Mouse (Mus musculus) midbrain, embryonic 14.5 days (tissue): ENCODE measurements around the gene Tle2. TPM values are rescaled to one million over a fixed set of nuclear protein-coding genes. Genes with fewer than 3 reads are reported as not detected.

ENCODE experiments used
- ATAC-seq: fragments of 200-750 bp; cut with Nextera tagmentation; 2 replicates; pipeline ENCODE4 v1.8.0; 2017; ENCODE audit warnings: moderate number of reproducible peaks, moderate library complexity; ENCODE audit not compliant: low FRiP score, low TSS enrichment
- DNase-seq: peaks from one replicate; pipeline ENCODE4 v3.0.0-alpha.2; 2015
- H3K27ac ChIP-seq: fragments of 300-500 bp; sonication (generic); replicated peaks from 2 replicates; pipeline ENCODE4 v1.5.1; 2014; ENCODE audit warnings: mild to moderate bottlenecking, low read depth, low read length, moderate library complexity
- H3K27me3 ChIP-seq: fragments of 300-500 bp; sonication (generic); 2 replicates; pipeline ENCODE4 v1.6.1; 2014; ENCODE audit warnings: low read length, control low read depth, mixed read lengths; ENCODE audit not compliant: control insufficient read depth, insufficient read depth
- H3K36me3 ChIP-seq: fragments of 300-500 bp; sonication (generic); 2 replicates; pipeline ENCODE4 v1.6.1; 2014; ENCODE audit warnings: low read length, control low read depth; ENCODE audit not compliant: control insufficient read depth, insufficient read depth
- H3K4me1 ChIP-seq: fragments of 300-500 bp; sonication (generic); 2 replicates; pipeline ENCODE4 v1.6.1; 2014; ENCODE audit warnings: mild to moderate bottlenecking, antibody characterized with exemption, low read length, control low read depth; ENCODE audit not compliant: control insufficient read depth, insufficient read depth
- H3K4me2 ChIP-seq: fragments of 300-500 bp; sonication (generic); 2 replicates; pipeline ENCODE4 v1.6.1; 2014; ENCODE audit warnings: mild to moderate bottlenecking, low read length, moderate library complexity
- H3K4me3 ChIP-seq: fragments of 300-500 bp; sonication (generic); replicated peaks from 2 replicates; pipeline ENCODE4 v1.5.1; 2014; ENCODE audit warnings: low read depth, low read length
- H3K9ac ChIP-seq: fragments of 300-500 bp; sonication (generic); replicated peaks from 2 replicates; pipeline ENCODE4 v1.6.1; 2014; ENCODE audit warnings: mild to moderate bottlenecking, low read length, moderate library complexity
- H3K9me3 ChIP-seq: fragments of 300-500 bp; sonication (generic); 2 replicates; pipeline ENCODE4 v1.6.1; 2016; ENCODE audit warnings: low read length, control low read depth, mixed read lengths; ENCODE audit not compliant: control insufficient read depth
- WGBS: fragments of 180-500 bp; shearing (Covaris S2); extraction: QIAGEN DNeasy Blood & Tissue Kit; methylation state at CpG from one replicate; pipeline ENCODE4 v1.1.7; 2014; 5-methylcytosine and 5-hydroxymethylcytosine counted together
- polyA plus RNA-seq: library from polyadenylated mRNA; unstranded; fragments of >200 nt; fragmentation: Nextera tagmentation; extraction: Ambion mirVana; gene quantifications from 2 replicates; pipeline ENCODE4 v1.2.1, GENCODE M21; 2014

Gene Tle2
- polyA plus RNA-seq, 1 experiment from 2014 or later: 20.4 TPM

DNA sequence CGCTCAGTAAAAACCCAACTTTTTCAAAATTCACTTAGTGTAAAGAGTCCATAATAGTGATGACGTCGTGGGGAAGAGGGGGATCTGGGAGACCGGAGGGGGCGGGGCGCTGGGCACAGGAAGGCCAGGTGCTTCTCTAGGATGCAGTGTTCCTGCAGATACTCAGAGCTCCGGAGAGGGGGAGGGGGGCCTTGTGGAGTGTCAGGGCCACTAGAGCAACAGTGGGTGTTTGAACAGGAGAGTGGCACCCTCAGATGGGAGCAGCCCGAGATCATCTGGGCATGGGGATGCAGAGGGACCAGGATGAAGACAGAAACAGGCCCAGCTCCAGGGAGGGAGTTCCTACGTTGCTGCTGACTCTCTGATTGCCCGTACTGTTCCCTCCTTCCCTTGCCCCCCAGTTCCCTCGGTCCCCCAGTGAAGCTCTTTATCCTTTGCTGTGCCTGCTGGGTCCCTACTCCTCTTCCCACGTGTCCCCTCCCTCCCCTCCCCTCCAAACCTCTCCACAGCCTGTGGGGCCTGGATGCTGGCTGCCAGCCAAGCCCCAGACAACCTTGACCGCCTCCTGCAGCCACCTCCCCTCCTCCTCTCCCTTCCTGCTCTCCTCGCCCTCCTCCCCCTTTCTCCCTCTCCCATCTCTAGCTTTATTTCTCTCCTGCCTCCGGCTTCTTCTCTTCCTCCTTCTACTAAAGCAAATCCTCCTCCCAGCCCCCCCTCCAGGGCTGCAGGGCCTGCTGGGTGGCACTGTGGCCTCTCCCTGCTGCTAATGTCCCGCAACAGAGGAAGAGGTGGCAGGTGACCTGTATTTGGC, 5.8 kb upstream of the Tle2 start:
- peaks cover 50% of the 10 kb centered on the region for H3K27me3 ChIP-seq
- H3K4me1 ChIP-seq: peaks cover 45% of the 10 kb centered on the region
- no peak overlapping the region for H3K4me3 ChIP-seq
- DNase-seq (peak; percentile 87), ATAC-seq (peak; percentile 6; the same call in 1 of the 2 replicates)
- no peak overlapping the region for H3K9ac ChIP-seq
- H3K27ac ChIP-seq: peak overlapping the region; percentile 83
- WGBS: 10% methylated on average over 16 of the region's 16 CpGs
- peak overlapping the region; percentile 35 for H3K4me2 ChIP-seq
- H3K9me3 ChIP-seq: no peaks in the 10 kb centered on the region
- H3K36me3 ChIP-seq: peaks cover 31% of the 10 kb centered on the region

DNA sequence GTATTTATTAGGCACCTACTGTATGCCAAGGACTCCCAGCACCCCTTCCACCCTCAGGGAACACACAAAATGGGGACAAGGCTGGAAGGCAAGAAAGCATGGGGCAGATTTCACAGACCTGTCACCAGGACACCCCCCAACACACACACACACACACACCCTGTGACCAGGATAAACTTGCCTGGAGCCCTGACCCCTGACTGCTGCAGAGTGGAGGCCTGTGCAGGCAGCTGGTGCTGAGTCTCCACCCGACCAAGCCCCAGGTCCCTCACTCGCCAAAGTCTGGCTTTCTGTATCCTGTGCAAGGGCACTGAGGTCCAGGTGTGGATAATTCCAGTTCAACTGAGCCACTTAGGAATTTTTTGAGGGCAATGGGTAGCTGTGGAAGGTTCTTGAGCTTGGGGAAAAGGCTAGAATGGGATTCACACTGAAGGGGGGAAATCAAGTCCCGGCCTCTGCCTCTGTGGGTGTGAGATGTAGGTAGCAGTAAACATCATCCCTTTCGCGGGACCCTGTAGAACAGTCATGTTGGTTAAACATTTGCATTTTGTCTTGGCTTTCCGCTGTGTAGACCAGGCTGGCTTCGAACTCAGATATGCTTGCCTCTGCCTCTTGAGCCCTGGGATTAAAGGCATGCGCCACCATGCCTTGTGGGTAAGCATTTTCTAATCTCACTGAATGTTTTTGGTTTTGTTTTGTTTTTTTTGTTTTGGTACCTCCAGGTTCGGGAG, 4.7 kb upstream of the Tle2 start:
- ATAC-seq: no peak
- DNase-seq: no peak
- peaks cover 20% of the 10 kb centered on the region for H3K36me3 ChIP-seq
- H3K4me3 ChIP-seq: no peak overlapping the region
- WGBS: 41% methylated on average over 9 of the region's 9 CpGs
- no peak overlapping the region for H3K4me2 ChIP-seq
- H3K4me1 ChIP-seq: peaks cover 43% of the 10 kb centered on the region
- no peaks in the 10 kb centered on the region for H3K9me3 ChIP-seq
- peak overlapping the region; percentile 83 for H3K27ac ChIP-seq
- peaks cover 60% of the 10 kb centered on the region for H3K27me3 ChIP-seq
- H3K9ac ChIP-seq: no peak overlapping the region

DNA sequence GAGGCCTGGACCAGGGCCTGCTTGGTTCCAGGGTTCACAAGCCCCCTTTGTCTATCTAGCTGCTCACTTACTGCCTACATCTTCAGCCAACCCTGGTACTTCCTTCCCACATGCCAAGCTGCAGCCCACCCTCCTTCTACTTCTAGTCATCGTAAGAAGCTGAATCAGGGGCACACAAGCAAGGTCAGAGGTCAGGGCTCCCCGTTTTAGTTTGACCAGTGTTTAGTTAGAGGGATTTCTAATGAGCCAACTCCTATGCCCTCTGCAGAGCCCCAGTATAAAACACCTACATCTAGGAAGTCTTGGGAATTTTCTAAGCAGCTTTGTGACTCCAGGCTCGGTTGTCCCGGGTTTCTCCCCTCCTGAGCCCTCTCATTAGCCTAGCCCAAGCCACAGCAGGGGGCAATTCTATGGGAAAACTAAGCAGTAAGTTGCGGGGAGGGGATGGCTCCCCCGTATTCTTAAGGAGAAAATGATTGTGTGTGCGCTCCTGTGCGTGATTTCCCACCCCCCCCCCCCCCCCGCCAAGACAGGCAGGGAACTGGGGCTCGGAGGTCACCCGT, 4.0 kb upstream of the Tle2 start:
- 0 out of 2 replicates have a peak overlapping the region, but pooled peaks have one; percentile 12 for H3K9ac ChIP-seq
- H3K9me3 ChIP-seq: no peaks in the 10 kb centered on the region
- ATAC-seq (peak; percentile 12), DNase-seq (peak; percentile 87)
- H3K36me3 ChIP-seq: peaks cover 14% of the 10 kb centered on the region
- peak overlapping the region; percentile 85 for H3K4me2 ChIP-seq
- peak overlapping the region; percentile 36 for H3K4me3 ChIP-seq
- WGBS: 0% methylated on average over 10 of the region's 11 CpGs
- peak overlapping the region; percentile 83 for H3K27ac ChIP-seq
- peaks cover 50% of the 10 kb centered on the region for H3K4me1 ChIP-seq
- H3K27me3 ChIP-seq: peaks cover 53% of the 10 kb centered on the region

DNA sequence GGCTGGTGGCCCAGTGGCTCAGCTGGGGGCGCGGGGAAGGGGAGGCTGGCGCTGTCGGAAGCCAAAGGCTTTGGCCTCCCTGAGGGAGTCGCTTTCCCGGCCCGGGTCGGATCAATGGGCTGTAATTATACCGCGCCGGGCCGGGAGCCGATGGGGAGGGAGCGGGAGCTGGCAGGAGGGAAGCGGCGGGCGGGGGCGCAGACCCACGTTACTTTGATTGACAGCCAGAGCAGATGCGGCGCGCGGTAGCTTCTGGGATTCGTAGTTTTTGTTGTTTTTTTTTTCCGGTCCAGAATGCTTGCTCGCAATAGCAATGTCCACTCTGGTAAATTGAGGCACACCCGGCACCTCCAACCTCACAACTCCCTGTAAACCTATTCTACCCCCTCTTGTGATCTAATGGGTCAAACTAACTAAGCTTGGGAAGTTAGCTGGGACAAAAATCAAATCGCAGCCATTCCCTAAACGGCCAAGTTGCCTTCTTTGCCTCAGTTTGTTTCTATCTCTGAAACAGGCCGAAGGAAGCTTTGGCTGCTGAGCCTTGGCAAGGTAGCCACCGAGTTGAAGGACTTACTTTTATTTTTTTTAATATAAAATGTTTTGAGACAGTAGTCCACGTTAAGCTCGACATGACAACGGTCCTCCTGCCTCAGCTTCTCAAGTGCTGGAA, 3.4 kb upstream of the Tle2 start:
- DNase-seq: peak; percentile 99
- H3K9ac ChIP-seq: 0 out of 2 replicates have a peak overlapping the region, but pooled peaks have one; percentile 12
- peaks cover 7% of the 10 kb centered on the region for H3K36me3 ChIP-seq
- peak; percentile 78 for ATAC-seq
- peak overlapping the region; percentile 85 for H3K4me2 ChIP-seq
- H3K9me3 ChIP-seq: no peaks in the 10 kb centered on the region
- H3K27ac ChIP-seq: peak overlapping the region; percentile 83
- peaks cover 54% of the 10 kb centered on the region for H3K4me1 ChIP-seq
- peaks cover 48% of the 10 kb centered on the region for H3K27me3 ChIP-seq
- peak overlapping the region; percentile 36 for H3K4me3 ChIP-seq
- under 1% methylated on average over 33 of the region's 34 CpGs for whole genome bisulfite sequencing

DNA sequence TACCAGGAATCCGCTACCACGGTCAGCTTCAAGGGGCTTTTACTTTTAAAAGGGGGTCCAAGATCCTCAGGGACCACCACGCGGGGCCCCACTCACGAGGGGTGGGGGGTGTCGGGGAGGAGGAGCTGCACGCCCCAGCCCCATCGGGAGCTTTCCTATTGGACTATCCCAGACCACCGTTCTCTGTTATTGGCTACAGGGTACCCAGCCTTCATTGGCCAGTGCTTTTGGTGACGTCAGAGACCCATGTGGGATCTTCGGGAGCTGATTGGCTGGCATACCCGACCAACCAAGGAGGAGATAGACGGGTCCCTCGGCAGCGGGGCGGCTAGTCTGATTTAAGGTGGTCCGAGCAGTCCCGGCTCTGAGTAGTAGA, 2.9 kb upstream of the Tle2 start:
- H3K27me3 ChIP-seq: peaks cover 48% of the 10 kb centered on the region
- H3K4me3 ChIP-seq: peak overlapping the region; percentile 36
- no peak overlapping the region for H3K9ac ChIP-seq
- peak overlapping the region; percentile 85 for H3K4me2 ChIP-seq
- H3K27ac ChIP-seq: peak overlapping the region; percentile 83
- under 1% methylated on average over 18 of the region's 18 CpGs for WGBS
- H3K36me3 ChIP-seq: peaks cover 2% of the 10 kb centered on the region; the same call in 1 of the 2 replicates
- peaks cover 56% of the 10 kb centered on the region for H3K4me1 ChIP-seq
- DNase-seq: peak; percentile 99
- ATAC-seq: peak; percentile 91
- no peaks in the 10 kb centered on the region for H3K9me3 ChIP-seq

DNA sequence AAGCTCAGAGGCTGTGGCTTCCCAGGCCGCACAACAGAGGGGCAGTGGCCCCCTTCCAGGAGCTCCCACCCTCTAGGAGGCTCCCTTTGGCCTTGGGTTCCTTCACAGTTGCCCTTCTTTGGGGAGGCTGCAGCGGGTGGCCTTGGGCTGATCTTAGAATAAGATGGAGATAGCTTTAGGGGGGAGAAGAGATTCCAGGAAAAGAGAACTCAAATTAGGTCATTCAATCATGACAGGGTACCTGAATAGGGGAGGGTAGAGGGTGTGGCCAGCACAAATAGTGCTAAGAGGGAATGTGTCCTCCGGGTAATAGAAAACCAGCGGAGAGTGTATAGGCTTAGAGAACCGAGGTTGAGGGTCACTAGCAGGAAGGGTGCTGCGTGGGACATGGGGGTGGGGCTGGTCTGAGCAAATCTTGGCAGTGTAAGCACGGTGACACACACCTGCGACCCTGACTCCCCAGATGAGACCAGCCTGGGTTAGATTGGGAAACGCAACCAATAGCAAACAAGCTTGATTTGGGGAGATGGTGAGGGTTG, 2.2 kb upstream of the Tle2 start:
- peak overlapping the region; percentile 67 for H3K27ac ChIP-seq
- 2% methylated on average over 9 of the region's 9 CpGs for WGBS
- ATAC-seq (no peak), DNase-seq (no peak)
- peaks cover 47% of the 10 kb centered on the region for H3K27me3 ChIP-seq
- no peaks in the 10 kb centered on the region for H3K9me3 ChIP-seq
- peak overlapping the region; percentile 85 for H3K4me2 ChIP-seq
- H3K4me3 ChIP-seq: peak overlapping the region; percentile 36
- no peaks in the 10 kb centered on the region for H3K36me3 ChIP-seq
- H3K9ac ChIP-seq: no peak overlapping the region
- peaks cover 56% of the 10 kb centered on the region for H3K4me1 ChIP-seq

DNA sequence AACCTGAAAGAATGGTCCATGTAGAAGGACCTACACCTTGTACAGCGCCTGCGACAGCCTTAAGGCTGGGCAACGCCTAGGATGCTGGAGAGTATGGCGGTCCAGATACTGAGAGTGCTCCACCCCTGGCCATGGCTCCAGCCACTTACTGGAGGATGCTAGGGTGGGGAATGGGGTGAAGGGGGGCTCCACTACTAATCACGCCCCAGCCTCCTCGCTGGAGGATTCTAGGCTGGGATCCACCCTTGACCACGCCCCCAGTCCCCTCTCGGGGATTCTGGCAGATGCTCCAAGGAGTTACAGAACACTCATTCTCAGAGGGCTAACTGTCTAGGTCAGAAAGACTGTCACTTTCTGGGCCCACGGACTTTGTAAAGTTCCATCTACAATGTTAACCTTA, 1.4 kb upstream of the Tle2 start:
- 14% methylated on average over 9 of the region's 9 CpGs for WGBS
- H3K27ac ChIP-seq: no peak overlapping the region
- 0 out of 2 replicates have a peak overlapping the region, but pooled peaks have one; percentile 85 for H3K4me2 ChIP-seq
- peaks cover 56% of the 10 kb centered on the region for H3K4me1 ChIP-seq
- no peak for ATAC-seq
- H3K27me3 ChIP-seq: peaks cover 42% of the 10 kb centered on the region
- DNase-seq: no peak
- H3K36me3 ChIP-seq: no peaks in the 10 kb centered on the region
- no peak overlapping the region for H3K4me3 ChIP-seq
- H3K9me3 ChIP-seq: no peaks in the 10 kb centered on the region
- no peak overlapping the region for H3K9ac ChIP-seq

DNA sequence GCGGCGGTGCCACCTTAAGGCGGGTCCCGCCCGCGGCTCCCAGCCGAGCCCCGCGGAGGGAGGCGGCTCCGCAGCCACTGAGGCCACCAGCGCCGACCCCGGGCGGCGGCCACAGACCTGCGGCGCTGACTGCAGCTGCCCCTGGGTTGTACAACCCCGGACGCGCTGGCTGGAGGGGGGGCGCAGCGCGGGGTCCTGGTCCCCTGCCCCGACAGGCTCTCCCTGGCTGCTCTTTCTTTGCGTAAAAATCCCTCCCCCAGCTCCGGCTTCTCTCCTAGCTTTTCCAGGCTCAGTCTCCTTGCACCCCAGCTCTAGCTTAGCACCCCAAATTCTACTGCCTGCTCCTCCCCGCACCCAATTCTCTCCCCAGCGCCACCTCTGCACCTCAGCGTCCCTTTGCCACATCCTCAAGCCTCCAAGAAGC, 859 bp downstream of the Tle2 start:
- Histone ChIP-seq H3K4me1 (peaks cover 39% of the 10 kb centered on the region), H3K9ac (peak overlapping the region; percentile 65), H3K36me3 (no peaks in the 10 kb centered on the region), H3K4me2 (peak overlapping the region; percentile 73), H3K27ac (peak overlapping the region; percentile 68), H3K9me3 (no peaks in the 10 kb centered on the region), H3K27me3 (peaks cover 50% of the 10 kb centered on the region), H3K4me3 (peak overlapping the region; percentile 52)
- ATAC-seq (no peak), DNase-seq (peak; percentile 75)
- WGBS: under 1% methylated on average over 29 of the region's 30 CpGs
